Mouse (Mus musculus): ENCODE measurements around the gene Ovol1. TPM values are rescaled to one million over a fixed set of nuclear protein-coding genes. Genes with fewer than 3 reads are reported as not detected.

The Ovol1 gene
- not detected for polyA plus RNA-seq (2017; shearing (Covaris generic))

DNA sequence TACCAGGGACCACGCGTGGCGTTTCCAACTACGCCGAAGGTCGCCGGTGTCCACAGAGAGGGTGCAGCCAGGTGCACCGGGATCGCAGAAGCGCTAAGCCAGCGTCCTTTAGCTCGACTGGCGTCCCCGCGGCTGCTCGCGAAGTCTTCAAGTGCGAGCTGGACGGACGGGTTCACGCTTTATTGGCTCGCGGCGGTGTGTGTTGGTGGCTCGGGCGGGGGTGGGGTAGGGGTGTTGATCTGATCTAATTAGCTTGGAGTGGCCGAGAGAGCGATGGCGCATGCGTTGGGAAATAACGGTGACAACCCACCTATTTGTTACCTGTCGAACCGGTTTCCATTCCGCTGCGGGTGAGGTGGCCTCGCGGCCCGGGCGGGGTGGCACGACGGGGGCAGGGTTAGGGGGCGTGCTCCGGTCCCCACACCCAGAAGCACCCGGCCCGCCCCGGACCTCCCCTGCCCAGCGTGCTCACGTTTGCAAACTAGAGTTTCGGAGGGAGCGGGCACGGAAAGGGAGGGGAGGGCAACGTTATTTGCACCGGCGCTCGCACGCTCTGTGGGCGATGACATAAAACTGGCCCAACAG lies at the start of gene Ovol1:
Ovol1 (minus strand) TSS at position 190 of the 585 bp plus-strand sequence.

DNA sequence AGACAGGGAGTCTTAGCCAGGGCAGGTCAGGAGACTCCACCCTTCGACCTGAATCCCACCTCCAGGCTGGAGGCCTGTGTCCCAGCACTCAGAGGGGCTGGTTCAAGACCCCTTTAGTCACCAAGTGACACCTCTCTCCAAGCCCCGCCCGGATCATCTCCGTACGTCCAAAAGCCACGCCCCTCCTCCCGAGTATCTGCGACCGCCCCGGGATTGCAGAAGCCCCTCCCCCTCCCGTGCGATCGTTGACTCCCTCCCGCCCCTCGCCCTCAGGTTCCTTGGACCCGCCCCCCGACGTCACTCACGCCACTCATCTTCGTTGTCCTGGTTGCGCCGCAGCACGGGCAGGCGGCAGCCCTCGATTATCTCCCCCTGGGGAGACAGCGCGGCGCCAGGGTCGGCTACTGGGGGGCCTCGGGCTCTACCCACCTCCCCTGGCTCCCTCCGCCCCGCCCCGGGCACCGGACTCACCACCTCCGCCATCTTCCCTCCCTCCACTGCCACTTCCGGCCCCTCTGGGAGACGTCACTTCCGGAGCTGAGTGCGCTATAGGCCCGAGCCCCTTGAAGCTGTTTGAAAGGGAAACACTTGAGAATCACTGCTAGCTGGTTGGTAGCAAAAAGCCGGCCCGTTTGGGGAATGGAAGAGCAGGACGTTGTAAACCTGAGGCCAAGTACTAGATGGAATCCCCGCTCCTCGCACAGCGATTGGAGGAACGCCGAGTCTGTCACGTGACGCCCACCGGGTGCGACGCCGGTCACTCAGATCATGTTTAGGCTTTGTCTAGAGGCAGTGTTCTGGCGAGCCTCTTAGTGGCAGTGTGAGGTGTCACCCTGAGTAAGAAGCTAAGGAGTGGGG lies 49.3 kb upstream of the Ovol1 start, which contains the start of gene Kat5:
Kat5 (minus strand) TSS at position 691 of the 858 bp plus-strand sequence.

DNA sequence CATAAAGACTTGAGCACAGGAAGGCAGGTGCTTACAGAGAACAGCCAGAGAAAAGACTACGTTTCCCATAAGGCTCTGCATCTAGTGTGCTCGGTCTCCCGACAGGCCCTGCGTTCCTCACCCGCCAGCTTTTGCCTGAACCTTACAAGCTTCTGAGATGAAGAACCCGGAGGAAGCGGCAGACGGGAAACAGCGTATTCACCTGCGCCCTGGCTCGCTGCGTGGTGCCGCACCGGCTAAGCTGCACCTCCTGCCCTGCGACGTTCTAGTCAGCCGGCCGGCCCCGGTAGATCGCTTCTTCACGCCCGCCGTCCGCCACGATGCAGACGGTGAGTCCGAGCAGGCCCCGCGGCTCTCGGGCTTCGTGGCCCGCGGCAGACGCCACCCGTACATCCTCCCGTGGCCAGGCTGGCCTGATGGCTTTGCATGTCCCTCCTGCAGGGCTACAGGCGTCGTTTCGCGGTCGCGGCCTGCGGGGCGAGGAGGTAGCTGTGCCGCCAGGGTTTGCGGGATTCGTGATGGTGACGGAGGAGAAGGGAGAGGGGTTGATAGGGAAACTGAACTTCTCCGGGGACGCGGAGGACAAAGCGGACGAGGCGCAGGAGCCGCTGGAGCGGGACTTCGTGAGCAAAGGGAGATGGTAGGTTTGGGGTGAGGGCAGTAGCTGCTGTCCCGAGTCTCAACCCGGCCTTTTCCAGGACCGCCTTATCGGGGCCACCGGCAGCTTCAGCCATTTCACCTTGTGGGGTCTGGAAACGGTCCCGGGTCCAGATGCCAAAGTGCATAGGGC lies 41.5 kb upstream of the Ovol1 start, which contains the start of gene Rnaseh2c:
Rnaseh2c (plus strand) TSS at position 122 of the 790 bp plus-strand sequence.

DNA sequence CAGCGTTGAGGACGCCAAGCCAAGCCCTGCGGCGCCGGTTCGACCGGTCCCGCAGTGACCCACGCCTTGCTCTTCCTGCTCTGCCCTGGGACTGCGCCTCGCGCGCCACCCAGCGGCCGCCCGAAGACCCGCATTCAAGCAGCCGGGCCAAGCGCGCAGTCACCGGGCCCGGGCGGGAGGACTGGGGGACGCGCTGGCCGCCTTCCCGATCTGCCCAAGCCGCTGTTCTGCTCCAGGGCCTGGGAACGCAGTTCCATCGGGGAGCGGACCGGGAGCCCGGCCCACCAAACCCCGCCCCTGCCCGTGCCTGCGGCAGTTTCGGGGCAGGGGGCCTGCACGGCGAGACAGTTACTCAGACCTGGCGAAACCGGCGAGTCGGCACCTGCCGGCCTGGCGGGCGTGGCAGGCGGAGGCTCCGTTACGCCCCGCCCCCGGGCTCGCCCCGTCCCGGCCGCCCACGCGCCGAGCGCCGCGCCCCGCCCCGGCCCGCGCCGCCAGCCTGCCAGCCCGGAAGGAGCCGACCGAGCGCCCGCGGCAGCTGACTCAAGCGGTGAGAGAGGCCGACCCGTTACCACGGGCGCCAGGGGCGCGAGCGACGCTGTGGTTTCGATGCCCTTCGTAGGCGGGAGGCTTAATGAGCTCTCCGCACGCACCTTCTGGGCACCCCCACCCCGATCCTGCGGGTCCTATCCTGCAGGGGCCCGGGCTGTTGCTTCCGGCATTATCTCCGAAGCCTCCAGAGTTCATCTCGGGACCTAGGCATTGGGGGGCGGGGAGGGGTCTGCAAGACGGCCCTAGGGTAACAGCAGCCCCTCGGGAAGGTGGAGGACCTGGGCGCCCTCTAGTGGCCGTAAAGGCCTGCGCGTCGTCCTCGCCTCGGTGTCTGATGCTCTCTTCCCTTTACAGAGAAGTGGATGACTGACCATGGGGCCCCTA lies 7.4 kb upstream of the Ovol1 start, which contains the start of gene Ap5b1:
Ap5b1 (plus strand) TSS at position 492 of the 936 bp plus-strand sequence.

DNA sequence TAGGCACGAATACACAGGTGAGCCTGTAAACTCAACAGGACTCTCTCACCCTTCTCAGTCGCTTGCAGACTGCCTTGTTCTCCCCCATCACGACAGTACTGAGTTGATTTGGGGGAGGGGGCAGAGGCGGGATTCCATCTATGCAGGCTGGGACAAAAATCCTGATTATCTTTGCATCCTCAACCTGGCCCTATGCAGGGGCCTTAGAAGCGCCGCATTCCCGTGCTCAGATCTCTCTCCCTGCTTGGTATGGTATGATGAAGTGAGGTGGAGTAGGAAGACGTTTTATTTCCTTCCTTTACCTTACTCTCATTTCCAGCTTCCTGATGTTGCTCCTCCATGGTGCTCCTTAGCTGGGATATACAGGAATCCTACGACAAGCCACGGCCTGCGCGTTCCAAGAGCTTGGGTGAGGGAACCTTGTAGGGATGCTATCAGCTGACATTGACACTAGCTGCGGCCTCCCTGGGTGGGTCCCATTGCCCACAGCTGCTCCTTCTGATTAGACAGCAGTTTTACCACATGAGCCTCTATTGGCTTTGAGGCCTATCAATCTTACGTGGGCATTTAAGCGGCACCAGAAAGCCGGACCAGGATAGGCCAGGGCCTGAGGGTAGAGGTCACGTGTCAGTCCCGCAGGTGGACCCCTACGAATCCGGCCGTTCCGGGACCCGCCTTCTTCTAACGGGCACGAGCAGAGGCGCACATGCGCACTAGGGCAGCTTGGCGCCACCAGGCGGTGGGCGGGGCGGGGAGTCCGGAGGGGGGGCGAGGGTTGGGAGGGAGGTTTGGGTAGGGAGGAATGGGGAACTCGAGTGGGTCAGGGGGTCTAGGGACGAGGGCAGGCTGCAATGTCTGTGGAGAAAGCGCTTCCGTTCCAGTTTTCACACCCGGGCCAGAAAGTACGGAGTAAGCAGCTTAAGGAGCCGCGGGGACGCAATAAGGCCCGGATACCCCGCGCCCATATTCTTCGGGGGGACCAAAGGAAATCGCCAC lies 50.1 kb downstream of the Ovol1 start, which contains the start of gene Snx32:
Snx32 (minus strand) TSS at position 508 of the 996 bp plus-strand sequence.

DNA sequence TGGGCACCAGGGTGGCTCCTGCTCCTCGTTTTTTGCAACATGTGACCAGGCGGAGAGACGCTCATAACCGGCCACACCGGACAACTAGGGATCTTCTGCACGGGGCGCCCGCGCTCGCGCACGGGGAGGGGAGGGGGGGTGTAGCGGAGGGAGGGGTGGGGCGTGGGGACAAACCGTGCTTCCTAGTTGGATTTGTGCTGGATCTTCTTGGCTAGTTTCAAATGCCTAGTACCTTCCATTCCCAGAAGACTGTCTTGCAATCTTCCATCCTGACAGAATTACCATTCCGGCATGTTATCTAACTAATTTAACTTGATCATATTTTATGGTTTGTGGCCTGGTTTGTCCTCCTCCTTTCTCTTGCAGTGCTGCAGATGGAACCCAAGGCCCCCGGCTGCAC lies 56.8 kb downstream of the Ovol1 start, which contains the start of gene 1700020D05Rik:
1700020D05Rik (minus strand) TSS at position 101 of the 400 bp plus-strand sequence.

Other genes starting within 250 kb of the Ovol1 start
- gene Catsper1, start 224.9 kb downstream of the Ovol1 start, polyA plus RNA-seq (2017; shearing (Covaris generic)), result not detected
- gene Cst6, start 211.1 kb downstream of the Ovol1 start, polyA plus RNA-seq (2017; shearing (Covaris generic)), result 0.91 TPM
- gene Eif1ad, start 193.9 kb downstream of the Ovol1 start, polyA plus RNA-seq (2017; shearing (Covaris generic)), result 63.2 TPM
- 304 TPM for gene Banf1, start 193.5 kb downstream of the Ovol1 start, polyA plus RNA-seq (2017; shearing (Covaris generic))
- 213 TPM for gene Sart1, start 171.9 kb downstream of the Ovol1 start, polyA plus RNA-seq (2017; shearing (Covaris generic))
- gene Tsga10ip, start 158.1 kb downstream of the Ovol1 start, polyA plus RNA-seq (2017; shearing (Covaris generic)), result 0.85 TPM
- 225 TPM for gene Drap1, start 135.7 kb downstream of the Ovol1 start, polyA plus RNA-seq (2017; shearing (Covaris generic))
- 42.6 TPM for gene AI837181, start 135.5 kb downstream of the Ovol1 start, polyA plus RNA-seq (2017; shearing (Covaris generic))
- gene Fosl1, start 113.1 kb downstream of the Ovol1 start, polyA plus RNA-seq (2017; shearing (Covaris generic)), result not detected
- gene Ccdc85b, start 102.8 kb downstream of the Ovol1 start, polyA plus RNA-seq (2017; shearing (Covaris generic)), result 12.2 TPM
- gene Fibp, start 100.0 kb downstream of the Ovol1 start, polyA plus RNA-seq (2017; shearing (Covaris generic)), result 166 TPM
- gene Ctsw, start 92.1 kb downstream of the Ovol1 start, polyA plus RNA-seq (2017; shearing (Covaris generic)), result 225 TPM
- gene Efemp2, start 86.7 kb downstream of the Ovol1 start, polyA plus RNA-seq (2017; shearing (Covaris generic)), result 1.9 TPM
- gene Mus81, start 72.2 kb downstream of the Ovol1 start, polyA plus RNA-seq (2017; shearing (Covaris generic)), result 81.5 TPM
- gene Cfl1, start 70.2 kb downstream of the Ovol1 start, polyA plus RNA-seq (2017; shearing (Covaris generic)), result 3,756 TPM
- gene 1700020D05Rik, start 56.9 kb downstream of the Ovol1 start, polyA plus RNA-seq (2017; shearing (Covaris generic)), result not detected
- 17.4 TPM for gene Snx32, start 50.1 kb downstream of the Ovol1 start, polyA plus RNA-seq (2017; shearing (Covaris generic))
- gene Ap5b1, start 7.4 kb upstream of the Ovol1 start, polyA plus RNA-seq (2017; shearing (Covaris generic)), result 18.3 TPM
- gene Rnaseh2c, start 41.2 kb upstream of the Ovol1 start, polyA plus RNA-seq (2017; shearing (Covaris generic)), result 127 TPM
- gene Kat5, start 49.6 kb upstream of the Ovol1 start, polyA plus RNA-seq (2017; shearing (Covaris generic)), result 56.1 TPM
- 180 TPM for gene Rela, start 76.8 kb upstream of the Ovol1 start, polyA plus RNA-seq (2017; shearing (Covaris generic))
- gene Sipa1, start 103.1 kb upstream of the Ovol1 start, polyA plus RNA-seq (2017; shearing (Covaris generic)), result 265 TPM
- 69.2 TPM for gene Map3k11, start 128.1 kb upstream of the Ovol1 start, polyA plus RNA-seq (2017; shearing (Covaris generic))
- gene Pcnx3, start 128.3 kb upstream of the Ovol1 start, polyA plus RNA-seq (2017; shearing (Covaris generic)), result 55.9 TPM
- 1.5 TPM for gene Kcnk7, start 143.7 kb upstream of the Ovol1 start, polyA plus RNA-seq (2017; shearing (Covaris generic))
- 51.3 TPM for gene Ehbp1l1, start 165.7 kb upstream of the Ovol1 start, polyA plus RNA-seq (2017; shearing (Covaris generic))
- 107 TPM for gene Fam89b, start 169.0 kb upstream of the Ovol1 start, polyA plus RNA-seq (2017; shearing (Covaris generic))
- gene Ltbp3, start 180.3 kb upstream of the Ovol1 start, polyA plus RNA-seq (2017; shearing (Covaris generic)), result 0.48 TPM
- 66.3 TPM for gene Scyl1, start 210.8 kb upstream of the Ovol1 start, polyA plus RNA-seq (2017; shearing (Covaris generic))